Mouse (Mus musculus) heart, embryonic 13.5 days (tissue): ENCODE measurements around the gene Zfp326. TPM values are rescaled to one million over a fixed set of nuclear protein-coding genes. Genes with fewer than 3 reads are reported as not detected.

ENCODE experiments used
- polyA plus RNA-seq: library from polyadenylated mRNA; unstranded; fragments of >200 nt; fragmentation: Nextera tagmentation; extraction: Ambion mirVana; gene quantifications from 2 replicates; pipeline ENCODE4 v1.2.1, GENCODE M21; 2015

Zfp326 gene
- polyA plus RNA-seq, 1 experiment from 2014 or later: 24.2 TPM

Other genes with a start within 250 kb of the Zfp326 start
- gene Lrrc8d, start 176.6 kb upstream of the Zfp326 start, polyA plus RNA-seq: 7.6 and 9.0 TPM in 2 replicates